Mouse (Mus musculus): ENCODE measurements around the gene Atp5d. TPM values are rescaled to one million over a fixed set of nuclear protein-coding genes. Genes with fewer than 3 reads are reported as not detected.

Atp5d gene
- polyA plus RNA-seq (2014; fragmentation: Illumina TruSeq; extraction: RNeasy Lipid Tissue Mini Kit (QIAGEN cat#74804); ENCODE audit: low replicate concordance) = 1.8 TPM

DNA sequence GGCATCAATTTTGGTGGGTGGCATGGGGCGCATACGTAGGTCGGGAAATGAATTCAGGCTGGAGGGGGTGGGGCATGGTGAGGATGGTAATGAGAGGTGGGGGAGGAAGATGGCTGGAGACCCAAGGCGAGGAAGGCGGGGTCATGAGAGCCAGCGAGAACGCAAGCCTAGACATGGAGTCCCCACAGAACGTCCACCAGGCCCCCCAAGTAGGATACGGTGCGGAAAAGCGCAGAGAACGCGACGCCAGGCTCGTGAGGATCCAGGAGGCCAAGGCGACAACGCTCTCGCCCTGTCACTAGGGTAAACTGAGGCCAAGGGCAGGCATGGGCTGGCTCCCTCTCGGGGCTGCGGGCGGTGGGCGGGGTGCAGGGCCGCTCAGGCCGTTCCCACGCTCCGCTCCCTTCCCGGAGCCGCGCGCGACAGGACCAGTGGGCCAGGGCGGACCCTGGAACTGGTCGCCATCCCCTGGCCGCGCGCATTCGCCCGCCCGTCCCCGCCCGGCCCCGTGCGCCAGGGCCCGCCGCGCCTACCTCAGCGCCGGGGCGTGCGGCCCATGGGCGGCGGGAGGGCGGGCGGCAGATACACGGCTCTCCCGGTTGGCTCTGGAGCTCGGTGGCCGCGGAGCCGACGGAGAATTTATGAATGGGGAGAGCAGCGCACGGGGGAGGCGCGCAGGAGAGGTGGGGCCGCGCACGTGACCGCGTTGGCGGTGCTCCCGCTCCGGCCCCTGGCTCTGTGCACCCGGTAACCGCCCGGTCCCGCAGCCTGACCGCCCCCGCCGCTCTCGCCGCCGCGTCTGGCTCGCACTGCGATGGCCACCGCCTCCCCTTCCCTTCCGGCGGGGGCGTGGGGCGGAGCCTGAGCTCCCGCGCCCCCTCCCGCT lies at the start of gene Atp5d:
TSS of gene Atp5d (plus strand) at position 80 of the 886 bp plus-strand sequence.

DNA sequence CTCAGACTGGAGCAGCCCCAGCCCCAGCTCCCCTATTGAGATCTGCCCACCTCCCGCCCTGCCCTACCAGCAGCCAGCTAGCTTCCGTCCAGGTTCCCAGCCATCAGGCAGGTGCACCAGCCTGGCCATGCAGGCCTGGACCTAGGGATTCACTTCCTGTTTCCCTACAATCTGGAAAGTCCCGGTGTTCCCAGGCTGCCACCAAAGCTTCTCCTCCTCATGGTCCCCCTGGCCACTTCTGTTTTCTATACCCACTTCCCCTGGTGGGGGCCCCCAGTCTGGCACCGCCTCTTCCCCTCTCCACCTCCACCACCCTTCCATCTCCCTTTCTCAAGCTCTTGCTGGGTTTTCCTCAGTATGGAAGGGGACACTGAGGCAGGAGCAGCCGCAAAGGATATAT lies 33.0 kb upstream of the Atp5d start, which contains the start of gene Sbno2:
TSS of gene Sbno2 (minus strand) at position 112 of the 400 bp plus-strand sequence.

DNA sequence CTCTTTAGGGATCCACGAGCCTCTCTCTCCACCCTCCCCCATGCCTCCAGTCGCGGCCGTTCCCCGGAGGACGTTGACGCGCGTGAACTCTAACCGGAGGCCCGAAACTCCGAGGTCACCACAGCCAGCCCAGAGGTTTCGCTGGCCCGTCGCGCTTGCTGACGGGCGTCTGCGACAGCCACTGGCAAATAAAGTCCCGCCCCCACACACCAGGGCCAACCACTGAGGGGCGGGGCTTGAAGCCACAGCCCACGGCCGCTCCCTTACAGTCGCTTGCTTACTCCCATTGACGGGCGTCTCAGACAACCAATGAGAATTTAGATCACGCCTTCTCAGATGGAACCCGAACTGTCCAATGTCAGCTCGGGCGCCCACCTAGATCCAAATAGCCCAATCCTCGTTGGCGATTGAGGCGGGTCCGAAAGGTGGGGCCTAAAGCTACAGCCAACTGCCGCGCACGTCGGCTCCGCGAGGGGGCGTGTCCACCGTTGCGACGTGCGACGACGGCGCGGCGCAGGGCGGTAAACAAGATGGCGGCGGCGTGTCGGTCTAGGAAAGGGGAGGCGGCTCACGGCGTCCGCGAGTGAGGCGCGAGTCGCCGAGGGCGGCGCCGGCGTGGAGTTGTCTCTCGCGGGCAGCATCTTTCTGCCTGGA lies 23.0 kb upstream of the Atp5d start, which contains the start of gene Stk11:
TSS of gene Stk11 (plus strand) at position 514 of the 654 bp plus-strand sequence.

DNA sequence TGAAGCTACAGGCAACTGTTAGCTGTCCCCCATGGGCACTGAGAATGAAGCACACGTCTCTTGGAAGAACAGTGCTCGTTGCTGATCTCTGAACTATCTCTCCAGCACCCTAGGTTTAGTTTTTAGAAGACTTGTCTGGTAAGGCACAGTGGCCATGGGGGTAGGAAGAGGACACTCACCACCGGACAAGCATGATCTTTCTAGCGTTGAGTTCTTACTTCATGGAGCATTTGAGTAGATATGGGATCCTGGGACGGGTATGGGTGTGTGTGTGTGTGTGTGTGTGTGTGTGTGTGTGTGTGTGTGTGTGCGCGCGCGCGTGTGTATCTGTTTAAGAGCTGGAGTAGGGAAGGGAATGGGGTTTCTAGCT lies 2.2 kb downstream of the Atp5d start, which contains the start of gene Cbarp:
TSS of gene Cbarp (minus strand) at position 170 of the 370 bp plus-strand sequence.

DNA sequence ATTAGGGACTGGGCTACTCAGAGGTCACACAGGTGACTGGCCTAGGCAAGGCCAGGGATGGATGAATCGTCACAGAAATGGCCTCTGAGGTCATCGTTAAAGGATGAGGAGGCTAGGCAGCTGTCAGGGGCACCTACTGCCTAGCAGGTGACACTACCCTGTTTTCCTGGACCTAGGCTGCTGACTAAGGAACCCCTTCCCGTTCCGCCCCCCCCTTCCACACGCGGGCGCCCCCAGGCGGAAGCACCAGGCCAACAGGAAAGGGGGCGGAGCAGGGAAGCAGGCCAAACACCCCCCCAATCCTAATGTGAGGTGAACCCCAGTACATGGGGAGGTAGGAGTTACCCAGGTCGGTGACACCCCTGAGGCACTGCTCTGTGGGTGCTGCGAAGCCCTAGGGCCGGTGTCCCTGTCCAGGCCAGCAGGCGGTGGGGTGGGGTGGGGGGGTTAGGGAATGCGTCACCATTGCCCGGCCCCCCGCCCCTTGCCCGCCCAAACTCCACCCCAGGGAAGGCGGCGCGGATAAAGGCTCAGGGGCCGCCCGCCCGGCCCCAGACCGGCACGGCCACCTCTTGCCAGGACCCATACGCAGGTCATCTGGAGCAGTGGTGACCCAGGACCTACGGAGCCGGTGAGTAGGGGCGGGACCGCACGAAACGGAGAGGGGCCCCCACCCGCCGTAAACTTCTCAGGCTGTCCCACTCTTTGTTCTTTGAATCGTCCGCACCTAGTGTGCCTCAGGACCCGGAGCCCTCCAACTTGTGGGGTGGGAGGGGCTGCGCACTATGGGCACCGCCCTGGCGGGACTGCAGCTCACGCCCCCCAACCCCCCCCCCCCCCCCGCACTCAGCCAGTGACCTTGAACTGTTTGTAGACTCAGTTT lies 9.5 kb downstream of the Atp5d start, which contains the start of gene Midn:
TSS of gene Midn (plus strand) at position 554 of the 883 bp plus-strand sequence.

DNA sequence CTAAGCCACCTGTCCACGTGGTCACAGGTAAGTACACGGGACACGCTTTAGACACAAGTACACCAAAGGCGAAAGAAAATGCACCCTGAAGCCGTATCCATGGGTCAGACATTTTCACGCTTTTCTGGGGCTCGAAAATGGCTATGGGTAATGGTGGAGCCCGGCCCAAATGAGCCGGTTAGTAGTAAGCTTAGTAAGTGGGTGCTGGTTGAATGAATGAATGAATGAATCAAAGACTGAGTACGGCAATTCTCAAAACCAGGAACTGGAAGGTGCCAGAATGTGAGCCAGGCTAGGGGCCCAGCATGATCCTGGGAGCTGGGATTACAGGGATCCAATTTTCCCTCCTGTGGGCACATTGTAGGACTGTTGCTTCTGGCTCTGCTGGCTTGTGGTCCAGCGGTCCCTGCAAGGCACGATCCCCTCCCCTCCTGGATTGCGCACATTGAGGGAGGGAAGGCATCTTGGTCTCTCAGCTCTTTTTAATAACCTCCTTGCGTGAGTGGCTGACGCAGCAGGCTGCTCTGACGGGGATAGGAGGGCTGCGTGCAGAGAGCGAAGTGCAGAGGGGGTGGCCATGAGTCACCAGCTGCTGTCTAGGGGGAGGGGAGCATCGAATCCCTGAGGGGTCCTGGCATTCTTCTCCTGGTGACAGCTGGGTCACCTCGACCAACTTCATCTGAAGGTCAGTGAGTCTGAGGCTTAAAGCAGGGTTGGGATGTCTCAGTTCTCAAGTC lies 27.1 kb downstream of the Atp5d start, which contains the start of gene Cirbp:
TSS of gene Cirbp (plus strand) at position 594 of the 737 bp plus-strand sequence.

DNA sequence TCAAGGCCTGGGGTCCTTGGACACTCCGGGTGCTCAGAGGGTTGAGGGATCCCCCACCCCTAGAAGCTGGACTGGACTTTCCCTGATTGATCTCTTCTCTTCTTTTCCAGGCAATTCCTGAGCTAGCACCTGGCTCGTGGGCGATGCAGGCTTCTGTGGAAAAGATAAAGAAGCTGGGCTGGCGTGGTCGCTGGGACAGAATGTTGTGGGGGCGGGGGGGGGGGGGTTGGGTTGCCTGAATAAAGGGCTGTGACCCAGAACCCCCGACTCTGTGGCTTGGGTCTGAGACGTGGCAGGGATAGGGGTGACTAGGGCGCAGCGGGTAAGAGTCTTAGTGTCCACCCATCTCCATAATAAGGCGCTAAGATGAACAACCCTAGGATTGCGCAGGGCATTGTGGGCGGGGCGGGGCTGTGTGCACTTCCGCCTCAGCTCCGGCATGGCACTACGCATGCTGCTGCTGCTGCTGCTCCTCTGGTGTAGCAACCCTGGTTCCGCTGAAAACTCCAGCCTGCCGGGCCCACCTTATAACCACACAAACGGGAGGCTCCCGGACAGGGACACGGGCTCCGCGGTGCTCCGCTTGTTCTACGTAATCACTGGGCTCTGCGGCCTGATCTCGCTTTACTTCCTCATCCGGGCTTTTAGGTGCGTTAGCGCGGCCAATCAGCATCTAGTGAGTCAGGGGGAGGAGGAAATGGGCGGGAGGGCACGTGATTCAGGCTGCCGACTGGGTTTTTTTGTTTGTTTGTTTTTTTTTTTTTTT lies 34.3 kb downstream of the Atp5d start, which contains the start of gene 1600002K03Rik:
TSS of gene 1600002K03Rik (plus strand) at position 418 of the 766 bp plus-strand sequence.

DNA sequence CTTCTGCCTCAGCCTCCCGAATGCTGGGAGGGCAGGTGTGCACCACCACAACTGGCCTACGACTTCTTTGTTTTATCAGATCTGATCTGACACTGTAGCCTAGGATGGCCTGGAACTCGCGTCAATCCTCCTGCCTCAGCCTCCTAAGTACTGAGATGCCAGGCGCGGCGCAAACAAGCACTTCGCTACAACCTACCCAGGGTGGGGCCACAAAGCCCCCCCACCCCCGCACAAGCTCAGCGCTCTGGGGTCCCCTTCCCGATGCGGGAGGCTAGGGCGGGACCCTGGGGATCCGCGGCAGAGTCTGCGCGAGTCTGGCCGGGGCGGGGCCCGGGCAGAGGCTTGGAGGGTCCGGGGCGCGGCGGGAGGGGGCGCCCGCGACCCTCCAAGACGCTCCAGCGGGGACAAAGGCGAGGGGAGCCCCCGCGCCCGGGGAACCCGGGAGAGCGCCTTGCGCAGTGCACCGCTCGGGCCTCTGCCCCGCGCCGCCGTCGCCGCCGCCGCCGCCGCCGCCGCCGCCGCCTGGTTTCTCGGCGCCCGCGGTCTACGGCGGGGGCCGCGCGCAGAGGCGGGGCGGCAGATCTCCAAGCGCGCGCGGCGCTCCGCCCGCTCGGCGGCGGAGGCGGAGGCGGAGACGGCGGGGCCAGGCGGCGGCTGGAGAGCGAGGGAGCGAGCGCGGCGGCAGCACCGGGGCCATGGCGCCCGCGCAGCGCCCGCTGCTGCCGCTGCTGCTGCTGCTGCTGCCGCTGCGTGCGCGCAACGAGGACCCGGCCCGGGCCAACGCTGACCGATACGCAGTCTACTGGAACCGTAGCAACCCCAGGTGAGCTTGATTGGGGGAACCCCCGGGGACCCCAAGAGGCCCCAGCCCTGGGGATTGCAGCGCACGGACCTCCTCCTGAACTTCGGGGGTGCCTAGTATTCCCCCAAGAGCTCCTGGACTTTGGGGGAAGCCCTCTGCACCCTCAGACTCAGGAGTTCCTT lies 40.9 kb downstream of the Atp5d start, which contains the start of gene Efna2:
TSS of gene Efna2 (plus strand) at position 415 of the 984 bp plus-strand sequence.

Other genes starting within 250 kb of the Atp5d start
- 0.67 TPM for gene Cfd, start 247.8 kb upstream of the Atp5d start, polyA plus RNA-seq (2014; fragmentation: Illumina TruSeq; extraction: RNeasy Lipid Tissue Mini Kit (QIAGEN cat#74804); ENCODE audit: low replicate concordance)
- gene Med16, start 229.7 kb upstream of the Atp5d start, polyA plus RNA-seq (2014; fragmentation: Illumina TruSeq; extraction: RNeasy Lipid Tissue Mini Kit (QIAGEN cat#74804); ENCODE audit: low replicate concordance) = 0.11 TPM
- not detected for gene Gm26602, start 227.8 kb upstream of the Atp5d start, polyA plus RNA-seq (2014; fragmentation: Illumina TruSeq; extraction: RNeasy Lipid Tissue Mini Kit (QIAGEN cat#74804); ENCODE audit: low replicate concordance)
- not detected for gene Kiss1r, start 221.7 kb upstream of the Atp5d start, polyA plus RNA-seq (2014; fragmentation: Illumina TruSeq; extraction: RNeasy Lipid Tissue Mini Kit (QIAGEN cat#74804); ENCODE audit: low replicate concordance)
- 1.5 TPM for gene R3hdm4, start 217.4 kb upstream of the Atp5d start, polyA plus RNA-seq (2014; fragmentation: Illumina TruSeq; extraction: RNeasy Lipid Tissue Mini Kit (QIAGEN cat#74804); ENCODE audit: low replicate concordance)
- gene Arid3a, start 211.6 kb upstream of the Atp5d start, polyA plus RNA-seq (2014; fragmentation: Illumina TruSeq; extraction: RNeasy Lipid Tissue Mini Kit (QIAGEN cat#74804); ENCODE audit: low replicate concordance) = 2.3 TPM
- gene Wdr18, start 178.5 kb upstream of the Atp5d start, polyA plus RNA-seq (2014; fragmentation: Illumina TruSeq; extraction: RNeasy Lipid Tissue Mini Kit (QIAGEN cat#74804); ENCODE audit: low replicate concordance) = 1.0 TPM
- not detected for gene Grin3b, start 167.9 kb upstream of the Atp5d start, polyA plus RNA-seq (2014; fragmentation: Illumina TruSeq; extraction: RNeasy Lipid Tissue Mini Kit (QIAGEN cat#74804); ENCODE audit: low replicate concordance)
- 0.45 TPM for gene Tmem259, start 154.3 kb upstream of the Atp5d start, polyA plus RNA-seq (2014; fragmentation: Illumina TruSeq; extraction: RNeasy Lipid Tissue Mini Kit (QIAGEN cat#74804); ENCODE audit: low replicate concordance)
- gene Cnn2, start 150.0 kb upstream of the Atp5d start, polyA plus RNA-seq (2014; fragmentation: Illumina TruSeq; extraction: RNeasy Lipid Tissue Mini Kit (QIAGEN cat#74804); ENCODE audit: low replicate concordance) = 1.9 TPM
- gene Abca7, start 142.1 kb upstream of the Atp5d start, polyA plus RNA-seq (2014; fragmentation: Illumina TruSeq; extraction: RNeasy Lipid Tissue Mini Kit (QIAGEN cat#74804); ENCODE audit: low replicate concordance) = 0.11 TPM
- 0.19 TPM for gene Arhgap45, start 122.0 kb upstream of the Atp5d start, polyA plus RNA-seq (2014; fragmentation: Illumina TruSeq; extraction: RNeasy Lipid Tissue Mini Kit (QIAGEN cat#74804); ENCODE audit: low replicate concordance)
- gene Polr2e, start 98.8 kb upstream of the Atp5d start, polyA plus RNA-seq (2014; fragmentation: Illumina TruSeq; extraction: RNeasy Lipid Tissue Mini Kit (QIAGEN cat#74804); ENCODE audit: low replicate concordance) = not detected
- 27.2 TPM for gene Gpx4, start 91.5 kb upstream of the Atp5d start, polyA plus RNA-seq (2014; fragmentation: Illumina TruSeq; extraction: RNeasy Lipid Tissue Mini Kit (QIAGEN cat#74804); ENCODE audit: low replicate concordance)
- gene Sbno2, start 33.1 kb upstream of the Atp5d start, polyA plus RNA-seq (2014; fragmentation: Illumina TruSeq; extraction: RNeasy Lipid Tissue Mini Kit (QIAGEN cat#74804); ENCODE audit: low replicate concordance) = 0.52 TPM
- 3.0 TPM for gene Stk11, start 22.8 kb upstream of the Atp5d start, polyA plus RNA-seq (2014; fragmentation: Illumina TruSeq; extraction: RNeasy Lipid Tissue Mini Kit (QIAGEN cat#74804); ENCODE audit: low replicate concordance)
- gene Cbarp, start 2.2 kb downstream of the Atp5d start, polyA plus RNA-seq (2014; fragmentation: Illumina TruSeq; extraction: RNeasy Lipid Tissue Mini Kit (QIAGEN cat#74804); ENCODE audit: low replicate concordance) = not detected
- 7.7 TPM for gene Midn, start 9.6 kb downstream of the Atp5d start, polyA plus RNA-seq (2014; fragmentation: Illumina TruSeq; extraction: RNeasy Lipid Tissue Mini Kit (QIAGEN cat#74804); ENCODE audit: low replicate concordance)
- 12.5 TPM for gene Cirbp, start 27.4 kb downstream of the Atp5d start, polyA plus RNA-seq (2014; fragmentation: Illumina TruSeq; extraction: RNeasy Lipid Tissue Mini Kit (QIAGEN cat#74804); ENCODE audit: low replicate concordance)
- gene 1600002K03Rik, start 34.3 kb downstream of the Atp5d start, polyA plus RNA-seq (2014; fragmentation: Illumina TruSeq; extraction: RNeasy Lipid Tissue Mini Kit (QIAGEN cat#74804); ENCODE audit: low replicate concordance) = not detected
- 0.37 TPM for gene Efna2, start 40.9 kb downstream of the Atp5d start, polyA plus RNA-seq (2014; fragmentation: Illumina TruSeq; extraction: RNeasy Lipid Tissue Mini Kit (QIAGEN cat#74804); ENCODE audit: low replicate concordance)
- 3.4 TPM for gene Mum1, start 87.8 kb downstream of the Atp5d start, polyA plus RNA-seq (2014; fragmentation: Illumina TruSeq; extraction: RNeasy Lipid Tissue Mini Kit (QIAGEN cat#74804); ENCODE audit: low replicate concordance)
- gene Ndufs7, start 110.5 kb downstream of the Atp5d start, polyA plus RNA-seq (2014; fragmentation: Illumina TruSeq; extraction: RNeasy Lipid Tissue Mini Kit (QIAGEN cat#74804); ENCODE audit: low replicate concordance) = 3.5 TPM
- not detected for gene Gamt, start 122.4 kb downstream of the Atp5d start, polyA plus RNA-seq (2014; fragmentation: Illumina TruSeq; extraction: RNeasy Lipid Tissue Mini Kit (QIAGEN cat#74804); ENCODE audit: low replicate concordance)
- 26.5 TPM for gene Dazap1, start 122.9 kb downstream of the Atp5d start, polyA plus RNA-seq (2014; fragmentation: Illumina TruSeq; extraction: RNeasy Lipid Tissue Mini Kit (QIAGEN cat#74804); ENCODE audit: low replicate concordance)
- gene Rps15, start 153.8 kb downstream of the Atp5d start, polyA plus RNA-seq (2014; fragmentation: Illumina TruSeq; extraction: RNeasy Lipid Tissue Mini Kit (QIAGEN cat#74804); ENCODE audit: low replicate concordance) = 1.6 TPM
- gene Apc2, start 157.3 kb downstream of the Atp5d start, polyA plus RNA-seq (2014; fragmentation: Illumina TruSeq; extraction: RNeasy Lipid Tissue Mini Kit (QIAGEN cat#74804); ENCODE audit: low replicate concordance) = not detected
- 0.52 TPM for gene 2310011J03Rik, start 181.9 kb downstream of the Atp5d start, polyA plus RNA-seq (2014; fragmentation: Illumina TruSeq; extraction: RNeasy Lipid Tissue Mini Kit (QIAGEN cat#74804); ENCODE audit: low replicate concordance)
- gene Pcsk4, start 190.9 kb downstream of the Atp5d start, polyA plus RNA-seq (2014; fragmentation: Illumina TruSeq; extraction: RNeasy Lipid Tissue Mini Kit (QIAGEN cat#74804); ENCODE audit: low replicate concordance) = not detected
- 5.9 TPM for gene Reep6, start 191.3 kb downstream of the Atp5d start, polyA plus RNA-seq (2014; fragmentation: Illumina TruSeq; extraction: RNeasy Lipid Tissue Mini Kit (QIAGEN cat#74804); ENCODE audit: low replicate concordance)
- 5.3 TPM for gene Adamtsl5, start 209.8 kb downstream of the Atp5d start, polyA plus RNA-seq (2014; fragmentation: Illumina TruSeq; extraction: RNeasy Lipid Tissue Mini Kit (QIAGEN cat#74804); ENCODE audit: low replicate concordance)
- not detected for gene Plk5, start 217.8 kb downstream of the Atp5d start, polyA plus RNA-seq (2014; fragmentation: Illumina TruSeq; extraction: RNeasy Lipid Tissue Mini Kit (QIAGEN cat#74804); ENCODE audit: low replicate concordance)
- gene Mex3d, start 249.0 kb downstream of the Atp5d start, polyA plus RNA-seq (2014; fragmentation: Illumina TruSeq; extraction: RNeasy Lipid Tissue Mini Kit (QIAGEN cat#74804); ENCODE audit: low replicate concordance) = 2.9 TPM

All from small intestine, adult 10 weeks (tissue).